Mouse (Mus musculus): ENCODE data around the gene Cabp5. TPM values are rescaled to one million over a fixed set of nuclear protein-coding genes. Genes with fewer than 3 reads are reported as not detected.
"Not testable (repeated sequence)": the region's sequence is repeated elsewhere in the genome, so short reads cannot be mapped to it uniquely, and the experiment has no call there.

The Cabp5 gene
- total RNA-seq (2021): not detected
- long read RNA-seq, experiment 1: 0 reads
- long read RNA-seq, experiment 2: 0 reads

DNA sequence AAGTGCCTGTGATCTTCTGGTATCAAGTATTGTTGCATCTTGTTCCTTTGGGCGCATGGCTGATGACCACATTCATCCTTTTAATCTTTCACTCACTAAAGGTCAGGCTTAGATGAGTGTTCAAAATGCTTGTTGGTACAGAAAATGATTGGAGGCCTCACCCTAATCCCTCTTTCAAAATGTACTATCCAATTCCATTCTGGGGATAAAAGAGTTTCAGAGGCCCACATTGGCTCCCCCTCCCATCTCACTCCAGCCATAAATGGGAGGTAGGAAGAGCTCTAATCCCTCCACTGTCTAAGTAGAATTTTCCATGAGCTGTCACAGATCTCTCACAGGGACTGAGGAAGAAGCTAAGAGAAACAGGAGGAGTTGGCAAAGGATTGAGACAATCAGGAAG, at the start of gene Cabp5:
TSS of gene Cabp5 (plus strand) at position 301 of the 400 bp plus-strand sequence.
- intact Hi-C loops (cut with DNase I): no loop called here
- TF ChIP-seq CTCF (IDR thresholded peaks at IDR 0.05): no peak
- Histone ChIP-seq H3K4me3 (no peak within 1 kb of the TSS), H3K27ac (no peak within 1 kb of the TSS)
- DNase-seq: no peak

DNA sequence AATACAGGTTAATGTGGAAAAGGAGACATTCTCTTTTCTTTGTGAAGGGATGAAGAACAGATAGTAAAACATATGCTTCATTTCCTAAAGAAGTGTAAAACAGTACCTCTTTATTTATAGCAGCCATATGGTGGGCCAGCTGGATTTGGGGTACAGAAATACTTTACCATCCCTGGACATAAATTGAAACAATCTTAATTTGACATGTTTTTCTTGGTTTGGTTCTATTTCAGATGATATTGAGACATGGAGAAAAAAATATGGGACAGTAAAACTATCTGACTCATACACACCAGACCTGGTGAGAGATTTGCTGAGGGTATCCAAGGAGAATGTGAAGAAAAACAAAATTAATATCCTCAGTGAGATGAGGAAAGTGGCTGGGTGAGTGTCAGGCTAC, 42.0 kb upstream of the Cabp5 start:
- Histone ChIP-seq H3K27ac (no peak overlapping the region), H3K4me3 (no peak overlapping the region)
- intact Hi-C loops (cut with DNase I): no loop called here
- TF ChIP-seq CTCF (IDR thresholded peaks at IDR 0.05): no peak
- DNase-seq: no peak

DNA sequence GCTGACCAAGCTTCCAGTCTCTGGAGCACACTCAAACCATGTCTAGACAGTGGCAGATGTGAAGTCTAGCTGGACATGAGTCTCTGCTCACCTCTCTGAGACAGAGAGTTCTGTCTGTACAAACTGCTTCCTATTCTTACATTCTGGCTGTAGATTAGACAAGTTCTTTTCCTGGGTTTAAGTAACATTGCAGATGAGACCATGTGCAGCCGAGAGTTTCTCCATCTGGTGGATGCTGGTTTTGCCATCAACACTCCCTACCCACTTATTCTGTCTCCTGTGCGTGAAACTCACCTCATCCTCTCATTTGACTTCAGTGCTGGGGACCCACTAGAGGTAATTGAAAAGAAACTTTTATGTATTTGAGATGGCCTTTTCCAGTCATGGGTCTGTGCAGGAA, 17.3 kb upstream of the Cabp5 start:
- no peak for DNase-seq
- no peak overlapping the region for H3K4me3 ChIP-seq
- TF ChIP-seq CTCF (IDR thresholded peaks at IDR 0.05): no peak
- H3K27ac ChIP-seq: no peak overlapping the region
- intact Hi-C loops (cut with DNase I): no loop called here

DNA sequence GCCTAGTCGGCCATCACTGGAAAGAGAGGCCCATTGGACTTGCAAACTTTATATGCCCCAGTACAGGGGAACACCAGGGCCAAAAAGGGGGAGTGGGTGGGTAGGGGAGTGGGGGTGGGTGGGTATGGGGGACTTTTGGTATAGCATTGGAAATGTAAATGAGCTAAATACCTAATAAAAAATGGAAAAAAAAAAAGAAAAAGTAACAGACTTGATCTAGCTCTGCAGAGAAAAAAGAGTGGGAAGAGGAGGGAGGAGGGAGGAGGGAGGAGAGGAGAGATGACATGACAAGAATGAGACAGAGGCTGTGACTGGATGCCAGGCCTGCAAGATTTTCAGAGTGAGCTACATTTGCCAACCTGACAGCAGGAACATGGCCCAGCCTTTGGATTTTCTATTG, 52.6 kb downstream of the Cabp5 start, which contains the start of gene Bsph1:
TSS of gene Bsph1 (plus strand) at position 301 of the 400 bp plus-strand sequence.
- intact Hi-C loops (cut with DNase I); H3K4me3 ChIP-seq; H3K27ac ChIP-seq; DNase-seq: not testable (repeated sequence)

Other genes with a start within 250 kb of the Cabp5 start
- under 1 TPM; 0.05 to 0.11 TPM for gene Vmn1r88, start 238.6 kb upstream of the Cabp5 start, total RNA-seq (2021)
- not detected for gene Vmn1r89, start 185.1 kb upstream of the Cabp5 start, total RNA-seq (2021)
- gene Lig1, start 120.8 kb upstream of the Cabp5 start, total RNA-seq (2021): 1 to 10 TPM; 1.1 to 1.4 TPM
- 10 to 100 TPM; 12.6 to 14.5 TPM for gene Zswim9, start 119.4 kb upstream of the Cabp5 start, total RNA-seq (2021)
- under 1 TPM in 1 of 2 experiments, not detected in 1; 0.14 TPM for gene Pla2g4c, start 73.5 kb upstream of the Cabp5 start, total RNA-seq (2021)
- not detected for gene Bsph1, start 52.7 kb downstream of the Cabp5 start, total RNA-seq (2021)
- gene Bsph2, start 172.9 kb downstream of the Cabp5 start, total RNA-seq (2021): not detected
- not detected for gene Sult2a5, start 225.8 kb downstream of the Cabp5 start, total RNA-seq (2021)